Mouse (Mus musculus) CH12F3 (cell line): ENCODE results near the gene St14.
"Not testable (repeated sequence)": the region's sequence is repeated elsewhere in the genome, so short reads cannot be mapped to it uniquely, and the experiment has no call there.

Source experiments
- in situ Hi-C: fragments of 300-500 bp; cut with MboI; formaldehyde crosslinking; loops from 2 replicates; pipeline ENCODE4 v1.14.3; 2020; ENCODE audit warnings: low sequenced_read_pairs

Gene St14

GRCm38 (mm10) chr9:31131205-31131968, at the start of gene St14:
St14 (minus strand) TSS chr9:31131853.
- in situ Hi-C loops = no loop called here

- in situ Hi-C loops = no loop called here
Observed at GRCm38 (mm10) chr9:31177692-31178091, 46.0 kb upstream of the St14 start.

GRCm38 (mm10) chr9:31176379-31177130, 44.9 kb upstream of the St14 start:
- in situ Hi-C loops = no loop called here

DNA sequence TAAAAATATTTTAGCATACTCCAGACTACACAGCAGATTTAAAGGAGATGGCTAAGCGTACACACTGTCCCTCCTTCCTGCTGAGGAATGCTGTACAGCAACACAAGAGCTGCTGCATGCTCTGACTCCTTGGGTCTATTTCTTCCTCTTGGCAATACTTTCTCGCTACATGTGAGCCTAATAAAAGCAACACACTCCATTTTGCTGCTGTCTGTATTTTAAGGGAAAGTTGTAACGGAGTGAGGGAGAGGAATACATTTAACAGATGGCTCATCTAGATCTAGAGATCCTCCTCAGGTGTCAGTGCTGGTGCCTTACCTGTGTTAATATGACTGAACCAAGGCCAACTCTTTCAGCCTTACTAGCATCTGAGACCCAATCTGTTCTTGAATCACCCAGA, 44.3 kb upstream of the St14 start:
- in situ Hi-C loops = no loop called here

GRCm38 (mm10) chr9:31175346-31175745, 43.7 kb upstream of the St14 start:
- in situ Hi-C loops = no loop called here

DNA sequence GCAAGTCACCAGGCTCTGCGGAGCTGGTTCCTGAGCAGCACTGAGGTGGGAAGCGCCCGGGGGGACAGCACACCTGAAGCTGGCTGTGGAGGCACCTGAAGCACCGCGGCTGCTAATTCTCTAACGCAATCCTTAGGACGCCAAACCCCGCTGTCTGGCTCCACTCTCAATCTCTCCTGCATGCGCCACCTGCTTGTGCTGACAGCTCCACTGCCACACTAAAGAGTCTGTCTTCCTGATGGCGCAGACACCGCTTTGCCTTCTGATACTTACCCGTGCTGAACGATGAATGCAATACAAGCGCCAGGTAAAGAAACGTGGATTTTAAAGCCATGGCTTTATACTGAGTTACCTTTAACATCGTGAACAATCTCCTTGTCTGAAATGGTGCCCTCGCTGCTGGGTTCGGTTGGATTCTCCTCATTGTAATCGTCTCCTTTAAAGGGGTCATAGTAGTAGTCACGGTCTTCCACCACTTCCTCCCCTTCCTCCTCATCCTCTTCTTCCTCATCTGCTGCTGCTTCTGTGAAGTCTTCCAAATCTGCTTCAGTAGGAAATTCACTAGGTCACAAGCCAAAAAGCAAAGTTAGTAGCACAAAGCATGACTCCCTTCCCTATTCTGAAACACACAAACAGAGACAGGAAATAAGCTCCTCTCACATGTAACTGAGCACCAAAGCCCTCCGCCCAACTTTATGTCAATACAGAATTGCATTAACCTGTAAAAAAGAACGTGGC, 36.9 kb upstream of the St14 start:
- in situ Hi-C loops = no loop called here

DNA sequence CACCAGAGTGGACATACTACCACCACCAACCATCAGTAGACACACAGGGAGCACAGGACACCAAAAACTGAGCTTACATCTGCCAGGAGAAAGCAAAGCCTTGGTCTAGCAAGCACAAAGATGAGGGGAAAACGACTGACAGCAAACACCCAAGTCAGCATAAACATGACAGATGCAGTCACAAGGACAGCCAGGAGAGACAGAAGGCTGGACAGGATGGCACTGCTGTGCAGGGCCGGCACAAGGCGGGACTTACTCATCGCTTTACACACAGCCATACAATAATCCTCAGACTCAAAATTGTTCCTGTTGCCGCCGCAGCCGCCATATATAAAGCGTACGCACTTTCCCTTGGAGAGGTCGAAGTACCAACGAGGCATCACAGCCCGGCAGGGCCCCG, 35.7 kb upstream of the St14 start:
- in situ Hi-C loops = no loop called here

DNA sequence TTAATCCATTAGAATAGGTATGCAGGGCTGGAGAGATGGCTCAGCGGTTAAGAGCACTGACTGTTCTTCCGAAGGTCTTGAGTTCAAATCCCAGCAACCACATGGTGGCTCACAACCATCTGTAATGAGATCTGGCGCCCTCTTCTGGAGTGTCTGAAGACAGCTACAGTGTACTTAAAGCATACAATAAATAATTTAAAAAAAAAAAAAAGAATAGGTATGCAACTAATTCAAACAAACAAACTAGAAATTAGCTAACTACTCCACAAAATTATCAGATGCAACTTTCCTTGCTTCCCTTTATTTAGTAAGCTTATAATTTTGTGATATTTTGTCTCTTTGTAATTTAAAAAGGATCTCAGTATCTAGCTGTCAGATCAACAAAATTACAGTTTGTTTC, 33.9 kb upstream of the St14 start:
- in situ Hi-C loops = not testable (repeated sequence)

- in situ Hi-C loops = no loop called here
Observed at GRCm38 (mm10) chr9:31163327-31163726, 31.7 kb upstream of the St14 start.

DNA sequence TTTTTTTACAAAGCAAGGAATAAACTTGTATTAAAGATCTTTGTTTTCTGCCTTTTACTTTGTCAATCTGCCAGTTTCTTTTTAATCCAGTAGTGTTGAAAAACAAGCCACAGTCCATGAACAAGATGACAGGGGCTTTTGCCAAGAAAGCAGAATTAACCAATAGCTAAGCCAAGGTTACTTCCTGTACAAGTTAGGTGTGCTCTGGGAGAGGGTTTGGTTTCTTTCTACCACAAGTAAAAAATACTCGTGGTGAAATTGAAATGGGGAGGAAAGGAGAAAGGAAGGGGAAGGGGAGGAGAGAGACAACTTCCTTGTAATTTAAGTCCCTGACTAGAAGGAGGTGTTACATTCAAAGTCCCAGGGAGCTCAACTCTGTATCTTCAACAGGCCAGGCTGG, 31.3 kb upstream of the St14 start:
- in situ Hi-C loops = no loop called here

DNA sequence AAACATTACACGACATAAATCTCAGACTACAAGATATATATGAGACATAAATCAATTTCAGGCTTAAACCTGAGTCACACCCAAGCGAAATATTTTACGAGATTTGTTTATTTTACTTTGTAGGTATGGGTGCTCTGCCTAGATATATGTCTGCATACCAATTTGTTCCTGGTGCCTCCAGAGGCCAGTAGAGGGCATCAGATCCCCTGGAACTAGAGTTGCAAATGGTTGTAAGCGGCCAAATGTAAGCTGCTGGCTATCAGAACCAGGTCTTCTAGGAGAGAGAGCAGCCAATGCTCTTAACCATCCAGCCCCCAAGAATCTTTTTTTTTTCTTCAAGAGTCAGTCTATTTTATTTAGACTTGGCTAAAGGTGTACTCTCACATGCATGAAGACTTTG, 28.3 kb upstream of the St14 start:
- in situ Hi-C loops = no loop called here

DNA sequence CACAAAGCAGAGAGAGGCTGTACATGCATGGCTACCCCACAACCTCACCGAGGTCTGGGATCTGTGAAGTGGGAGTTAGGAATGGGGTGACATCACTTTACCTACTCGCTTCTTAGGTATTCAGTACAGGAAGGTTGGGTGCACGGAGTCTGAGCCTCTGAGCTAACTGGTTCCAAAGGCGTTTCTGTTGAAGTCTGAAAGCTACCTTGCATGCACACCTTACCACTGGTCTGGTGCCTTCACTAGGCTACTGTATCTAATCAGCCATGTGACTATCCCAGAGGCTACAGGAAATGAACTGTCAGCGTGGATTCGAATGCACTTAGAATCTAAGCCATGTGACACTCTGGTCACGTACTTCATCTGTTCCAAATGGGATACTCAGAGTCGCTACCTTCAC, 24.9 kb upstream of the St14 start:
- in situ Hi-C loops = no loop called here

GRCm38 (mm10) chr9:31151050-31151449, 19.4 kb upstream of the St14 start:
- in situ Hi-C loops = no loop called here

- in situ Hi-C loops = loop anchor here (5.0 kb wide), 1 partner anchor 199 kb away; no protein-coding TSS in a partner anchor
Observed at GRCm38 (mm10) chr9:31148135-31148534, 16.5 kb upstream of the St14 start.

GRCm38 (mm10) chr9:31145272-31145925, 13.7 kb upstream of the St14 start:
- in situ Hi-C loops = loop anchor here (5.0 kb wide), 1 partner anchor 202 kb away; no protein-coding TSS in a partner anchor

DNA sequence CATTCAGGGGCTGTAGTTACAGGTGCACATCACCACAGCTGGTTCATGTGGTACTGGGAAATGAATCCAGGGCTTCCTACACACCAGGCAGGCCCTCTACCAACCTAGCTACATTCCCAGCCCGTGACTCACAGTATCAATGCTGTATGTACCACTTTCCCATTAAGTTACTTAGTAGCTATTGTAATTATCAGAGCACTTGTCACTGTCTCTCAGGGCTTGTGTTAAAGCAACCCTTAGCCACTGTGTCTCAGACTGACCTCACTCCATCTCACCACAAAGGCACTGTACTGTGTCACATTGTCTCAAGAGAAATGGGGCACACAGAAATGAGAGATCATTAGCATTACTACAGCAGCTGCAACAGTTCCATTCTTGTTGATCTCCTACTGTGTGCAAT, 11.3 kb upstream of the St14 start:
- in situ Hi-C loops = no loop called here

DNA sequence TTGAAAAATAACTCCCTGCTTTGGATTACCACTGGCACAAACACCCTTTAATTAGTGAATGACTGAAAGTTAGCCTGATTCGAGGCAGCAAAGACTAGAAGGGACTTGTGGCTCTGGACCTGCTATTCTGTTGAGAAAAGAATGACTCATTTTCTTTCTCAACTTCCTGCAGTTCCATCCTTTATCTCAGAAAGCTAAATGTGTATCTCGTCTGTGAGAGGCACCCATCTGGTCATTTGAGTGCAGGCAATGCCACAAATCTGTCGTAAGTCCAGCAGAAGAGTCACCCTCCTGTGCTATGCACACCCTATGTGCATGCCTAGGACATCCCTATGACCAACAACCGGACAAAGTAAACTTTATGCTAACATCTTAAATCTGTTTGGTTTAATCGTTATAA, 1.5 kb upstream of the St14 start:
- in situ Hi-C loops = no loop called here

DNA sequence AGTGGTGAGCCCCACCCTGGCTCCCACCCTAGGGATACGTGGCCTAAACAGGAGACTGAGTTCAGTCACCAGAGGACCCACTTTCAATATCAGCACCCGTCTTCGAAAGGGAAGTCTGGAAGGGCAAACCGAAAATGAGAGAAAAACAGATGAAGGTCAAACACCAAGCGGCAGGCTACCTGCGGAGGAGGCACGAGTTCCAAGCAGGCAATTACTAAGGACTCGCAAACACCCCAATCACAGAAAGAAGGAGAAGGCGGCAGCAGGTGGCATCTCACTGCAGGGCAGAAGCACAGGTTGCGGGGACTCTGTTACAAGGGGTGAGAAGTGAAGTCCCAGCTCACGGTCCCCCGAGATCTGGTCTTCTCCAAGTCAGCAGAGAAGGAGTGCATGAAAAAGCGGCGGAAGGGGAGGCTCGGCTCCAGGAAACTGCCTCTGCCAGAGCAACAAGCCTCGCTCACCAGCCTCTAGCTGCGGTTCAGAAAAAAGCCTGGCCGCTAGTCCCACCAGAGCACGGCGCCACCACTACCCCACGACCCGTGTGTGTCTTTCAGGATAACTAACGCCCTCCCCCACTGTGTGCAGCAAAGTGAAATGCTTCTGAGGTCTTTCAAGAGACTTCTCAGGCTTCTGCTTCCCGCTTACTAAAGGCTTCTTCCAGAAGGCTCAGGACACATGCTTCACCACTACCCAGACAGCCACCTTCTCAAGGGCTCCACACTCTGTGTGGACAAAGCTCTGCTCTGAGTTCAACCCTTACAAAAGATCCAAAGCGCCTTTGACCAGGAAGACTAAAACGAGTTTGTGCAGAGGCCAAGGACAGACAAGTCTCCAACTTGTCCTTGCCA, 1.1 kb downstream of the St14 start:
- in situ Hi-C loops = no loop called here

GRCm38 (mm10) chr9:31129956-31130355, 1.7 kb downstream of the St14 start:
- in situ Hi-C loops = no loop called here

- in situ Hi-C loops = no loop called here
Observed at GRCm38 (mm10) chr9:31127876-31128465, 3.7 kb downstream of the St14 start.
